Mouse (Mus musculus) liver, embryonic 14.5 days (tissue): Measurements from ENCODE around the gene Ccdc122. TPM values are rescaled to one million over a fixed set of nuclear protein-coding genes. Genes with fewer than 3 reads are reported as not detected.

Experiments used
- ATAC-seq: fragments of 200-750 bp; cut with Nextera tagmentation; 2 replicates; pipeline ENCODE4 v1.8.0; 2017; ENCODE audit warnings: moderate number of reproducible peaks, mild to moderate bottlenecking, moderate library complexity; ENCODE audit not compliant: insufficient read depth
- DNase-seq, 3 experiments: peaks; one replicate each; pipeline ENCODE4 v3.0.0-alpha.2; 2012 to 2013; ENCODE audit warnings: low read depth in 3 of 3, low spot score in 3 of 3
- H3K27ac ChIP-seq: fragments of 300-500 bp; sonication (generic); 2 replicates; pipeline ENCODE4 v1.5.1; 2014; ENCODE audit warnings: moderate library complexity, mild to moderate bottlenecking, control low read depth, inconsistent platforms
- H3K27me3 ChIP-seq: fragments of 300-500 bp; sonication (generic); 2 replicates; pipeline ENCODE4 v1.6.1; 2014; ENCODE audit warnings: mild to moderate bottlenecking, low read length, moderate library complexity; ENCODE audit not compliant: control insufficient read depth, insufficient read depth
- H3K36me3 ChIP-seq: fragments of 300-500 bp; sonication (generic); replicated peaks from 2 replicates; pipeline ENCODE4 v1.6.1; 2014; ENCODE audit warnings: low read depth; ENCODE audit not compliant: control insufficient read depth, insufficient read depth
- H3K4me1 ChIP-seq, 2 experiments: fragments of 200-500 bp in 1 of 2; fragments of 300-500 bp in 1 of 2; sonication (generic) in 1 of 2; replicated peaks; 2 replicates each; pipeline ENCODE4 v1.6.1; 2012 to 2014; ENCODE audit warnings: antibody characterized with exemption in 1 of 2, inconsistent platforms in 1 of 2, low read length in 1 of 2; ENCODE audit not compliant: control insufficient read depth in 2 of 2, insufficient read depth in 2 of 2
- H3K4me2 ChIP-seq: fragments of 300-500 bp; sonication (generic); 2 replicates; pipeline ENCODE4 v1.6.1; 2014; ENCODE audit warnings: low read depth, mild to moderate bottlenecking, control low read depth, moderate library complexity
- H3K4me3 ChIP-seq, 2 experiments: fragments of 200-500 bp in 1 of 2; fragments of 300-500 bp in 1 of 2; sonication (generic) in 1 of 2; 2 replicates each; pipeline ENCODE4 v1.5.1; 2012 to 2014; ENCODE audit warnings: low read depth in 2 of 2, low read length in 2 of 2, mild to moderate bottlenecking in 2 of 2, control low read depth in 1 of 2, inconsistent platforms in 1 of 2, moderate library complexity in 1 of 2; ENCODE audit not compliant: insufficient read depth in 1 of 2
- H3K9ac ChIP-seq: fragments of 300-500 bp; sonication (generic); replicated peaks from 2 replicates; pipeline ENCODE4 v1.6.1; 2014; ENCODE audit warnings: mild to moderate bottlenecking, control low read depth, moderate library complexity
- H3K9me3 ChIP-seq: fragments of 300-500 bp; sonication (generic); 2 replicates; pipeline ENCODE4 v1.6.1; 2016; ENCODE audit warnings: low read length, mixed read lengths; ENCODE audit not compliant: control insufficient read depth
- CTCF ChIP-seq: IDR thresholded peaks from 2 replicates; pipeline ENCODE4 v1.5.1; 2016; ENCODE audit warnings: antibody characterized with exemption, low read depth, control low read depth
- EP300 ChIP-seq: IDR thresholded peaks from 2 replicates; pipeline ENCODE4 v1.6.1; 2016; ENCODE audit warnings: antibody characterized with exemption, low read depth
- WGBS: fragments of 180-500 bp; shearing (Covaris S2); extraction: QIAGEN DNeasy Blood & Tissue Kit; methylation state at CpG from one replicate; pipeline ENCODE4 v1.1.7; 2014; ENCODE audit not compliant: insufficient replicate concordance; 5-methylcytosine and 5-hydroxymethylcytosine counted together
- polyA plus RNA-seq, 2 experiments: library from polyadenylated mRNA; depleted of rRNA in 1 of 2; stranded (reverse) in 1 of 2; unstranded in 1 of 2; fragments of >200 nt; fragmentation: Nextera tagmentation in 1 of 2; extraction: Ambion mirVana in 1 of 2; gene quantifications; 2 replicates each; pipeline versions ENCODE4 v1.2.1 to v1.2.3; 2012 to 2014

Ccdc122 gene
- polyA plus RNA-seq, 2 experiments = 0.75 to 1.8 TPM

- H3K4me2 ChIP-seq = peak overlapping the region; percentile 74
- WGBS = 60% methylated on average over 5 of the region's 5 CpGs
- peaks cover 0 to 12% of the 10 kb centered on the region in 2 experiments; a peak in 3 of 4 replicates for H3K4me1 ChIP-seq
- no peak for ATAC-seq
- H3K9me3 ChIP-seq = no peaks in the 10 kb centered on the region
- TF ChIP-seq EP300 = no peak
- no peak for TF ChIP-seq CTCF
- no peak overlapping the region; a peak in 1 of 4 replicates for H3K4me3 ChIP-seq
- H3K36me3 ChIP-seq = no peaks in the 10 kb centered on the region
- no peak for DNase-seq
- H3K27ac ChIP-seq = no peak overlapping the region
- H3K27me3 ChIP-seq = no peaks in the 10 kb centered on the region
- H3K9ac ChIP-seq = no peak overlapping the region
These were observed 758 bp downstream of the Ccdc122 start for GRCm38 (mm10) chr14:77037330-77037729.

GRCm38 (mm10) chr14:77037832-77038425 is 1.4 kb downstream of the Ccdc122 start:
- no peak overlapping the region for H3K4me2 ChIP-seq
- no peaks in the 10 kb centered on the region for H3K36me3 ChIP-seq
- no peaks in the 10 kb centered on the region for H3K27me3 ChIP-seq
- H3K4me1 ChIP-seq = peaks cover 0 to 12% of the 10 kb centered on the region in 2 experiments; a peak in 3 of 4 replicates
- DNase-seq (no peak), ATAC-seq (no peak)
- no peaks in the 10 kb centered on the region for H3K9me3 ChIP-seq
- no peak overlapping the region for H3K9ac ChIP-seq
- WGBS = 53% methylated on average over 8 of the region's 8 CpGs
- H3K27ac ChIP-seq = no peak overlapping the region
- no peak overlapping the region for H3K4me3 ChIP-seq
- TF ChIP-seq EP300 (no peak), CTCF (no peak)

- no peaks in the 10 kb centered on the region for H3K36me3 ChIP-seq
- ATAC-seq = no peak
- no peak overlapping the region for H3K9ac ChIP-seq
- no peak overlapping the region for H3K4me2 ChIP-seq
- no peak for DNase-seq
- no peak overlapping the region for H3K4me3 ChIP-seq
- H3K9me3 ChIP-seq = no peaks in the 10 kb centered on the region
- H3K4me1 ChIP-seq = no peaks in the 10 kb centered on the region
- TF ChIP-seq CTCF (no peak), EP300 (no peak)
- no peak overlapping the region for H3K27ac ChIP-seq
- H3K27me3 ChIP-seq = no peaks in the 10 kb centered on the region
These were observed 16.7 kb downstream of the Ccdc122 start for GRCm38 (mm10) chr14:77053288-77053687.

DNA sequence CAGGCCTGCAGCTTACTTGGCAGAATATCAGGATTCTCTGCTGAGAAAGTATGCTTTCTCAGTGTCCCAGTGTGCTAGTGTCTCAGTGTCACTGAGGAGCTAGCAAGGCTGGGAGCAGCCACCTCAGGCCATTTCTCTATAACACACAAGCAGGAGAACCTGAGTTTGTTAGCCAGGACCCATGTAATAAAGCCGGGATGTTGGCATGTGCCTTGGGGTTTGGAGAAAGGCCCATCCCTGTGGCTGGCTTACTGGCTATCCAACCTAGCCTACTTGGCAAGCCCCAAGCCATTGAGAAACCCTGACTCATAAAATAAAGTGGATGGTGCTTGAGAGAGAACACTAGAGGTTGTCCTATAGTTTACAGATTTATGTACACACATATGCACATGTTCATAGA is 32.8 kb downstream of the Ccdc122 start:
- no peak for DNase-seq

DNA sequence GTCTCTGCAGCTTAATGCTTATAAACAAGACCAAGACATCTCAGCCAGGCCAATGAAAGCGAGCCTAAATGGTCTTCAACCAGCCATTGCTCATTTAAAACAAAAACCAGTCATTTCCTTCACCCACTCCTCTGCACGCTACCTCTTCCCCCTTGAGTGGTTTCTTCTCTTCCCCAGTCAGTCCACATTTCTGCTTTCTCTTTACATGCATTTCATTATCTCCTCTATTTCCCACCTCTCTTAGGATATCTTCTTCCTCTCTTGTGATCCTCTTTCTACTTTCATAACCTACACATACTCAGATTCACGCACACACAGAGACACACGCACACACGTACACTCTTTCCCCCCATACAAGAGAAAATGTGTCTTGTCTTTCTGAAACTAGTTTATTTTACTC is 44.7 kb downstream of the Ccdc122 start:
- ATAC-seq = no peak
- TF ChIP-seq EP300 = no peak
- TF ChIP-seq CTCF = no peak
- Histone ChIP-seq H3K4me2 (no peak overlapping the region), H3K4me1 (no peaks in the 10 kb centered on the region), H3K4me3 (no peak overlapping the region), H3K27ac (no peak overlapping the region), H3K9me3 (no peaks in the 10 kb centered on the region), H3K9ac (no peak overlapping the region), H3K27me3 (no peaks in the 10 kb centered on the region), H3K36me3 (no peaks in the 10 kb centered on the region)
- 54% methylated on average over 5 of the region's 5 CpGs for WGBS
- DNase-seq = no peak

More for the DNA sequence above, 32.8 kb downstream of the Ccdc122 start:
- no peak for TF ChIP-seq CTCF
- no peak for TF ChIP-seq EP300
- H3K4me2 ChIP-seq = no peak overlapping the region
- H3K36me3 ChIP-seq = no peaks in the 10 kb centered on the region
- no peak overlapping the region for H3K27ac ChIP-seq
- H3K9ac ChIP-seq = no peak overlapping the region
- no peaks in the 10 kb centered on the region for H3K4me1 ChIP-seq
- H3K27me3 ChIP-seq = no peaks in the 10 kb centered on the region
- WGBS = 44% methylated on average over 1 of the region's 1 CpGs
- H3K9me3 ChIP-seq = no peaks in the 10 kb centered on the region
- H3K4me3 ChIP-seq = no peak overlapping the region
- ATAC-seq = no peak
